Mouse (Mus musculus) large intestine, adult 2 months (tissue): ENCODE results near the gene Fermt1. TPM values are rescaled to one million over a fixed set of nuclear protein-coding genes. Genes with fewer than 3 reads are reported as not detected.

Experiments
- DNase-seq: peaks from one replicate; pipeline ENCODE4 v3.0.0-alpha.2; 2012; ENCODE audit warnings: low read depth, low spot score
- WGBS: fragments of 180-500 bp; shearing (Covaris S2); methylation state at CpG from one replicate; pipeline ENCODE4 v1.1.7; 2018; 5-methylcytosine and 5-hydroxymethylcytosine counted together
- polyA plus RNA-seq: library from polyadenylated mRNA; depleted of rRNA; stranded (reverse); fragments of >200 nt; gene quantifications from 2 replicates; pipeline ENCODE4 v1.2.3, GENCODE M21; 2012; rRNA removed

Fermt1 gene
- polyA plus RNA-seq: 15.7 and 25.2 TPM in 2 replicates

- DNase-seq: no peak
Observed at GRCm38 (mm10) chr2:132945326-132946207, at the start of gene Fermt1. TSS of gene Fermt1 (minus strand) at chr2:132945906.

GRCm38 (mm10) chr2:132992659-132993531, 47.2 kb upstream of the Fermt1 start:
- WGBS: 15% methylated on average over 9 of the region's 9 CpGs
- DNase-seq: no peak

More at GRCm38 (mm10) chr2:132945326-132946207, at the start of gene Fermt1:
- WGBS: 1% methylated on average over 37 of the region's 37 CpGs

GRCm38 (mm10) chr2:132989778-132990564, 44.3 kb upstream of the Fermt1 start:
- DNase-seq: no peak
- 14% methylated on average over 11 of the region's 11 CpGs for WGBS

- no peak for DNase-seq
- 60% methylated on average over 2 of the region's 2 CpGs for WGBS
Observed at GRCm38 (mm10) chr2:132973346-132973745, 27.6 kb upstream of the Fermt1 start.

GRCm38 (mm10) chr2:132970772-132971173, 25.1 kb upstream of the Fermt1 start:
- DNase-seq: no peak

GRCm38 (mm10) chr2:132957786-132958185, 12.1 kb upstream of the Fermt1 start:
- WGBS: 69% methylated on average over 1 of the region's 1 CpGs
- no peak for DNase-seq

More at GRCm38 (mm10) chr2:132970772-132971173, 25.1 kb upstream of the Fermt1 start:
- 17% methylated on average over 4 of the region's 4 CpGs for WGBS

- no peak for DNase-seq
- 1% methylated on average over 8 of the region's 8 CpGs for WGBS
Observed at GRCm38 (mm10) chr2:132952197-132952596, 6.5 kb upstream of the Fermt1 start.

- WGBS: 32% methylated on average over 7 of the region's 7 CpGs
- no peak for DNase-seq
Observed at GRCm38 (mm10) chr2:132948174-132948573, 2.5 kb upstream of the Fermt1 start.

GRCm38 (mm10) chr2:132946976-132947375, 1.3 kb upstream of the Fermt1 start:
- 22% methylated on average over 6 of the region's 6 CpGs for WGBS
- no peak for DNase-seq

GRCm38 (mm10) chr2:132944711-132945325, 888 bp downstream of the Fermt1 start:
- 5% methylated on average over 24 of the region's 24 CpGs for WGBS
- no peak for DNase-seq

- DNase-seq: no peak
- 14% methylated on average over 13 of the region's 13 CpGs for WGBS
Observed at GRCm38 (mm10) chr2:132943997-132944396, 1.7 kb downstream of the Fermt1 start.

- 19% methylated on average over 9 of the region's 9 CpGs for WGBS
- DNase-seq: no peak
Observed at GRCm38 (mm10) chr2:132943596-132943995, 2.1 kb downstream of the Fermt1 start.

- 38% methylated on average over 14 of the region's 14 CpGs for WGBS
Observed at GRCm38 (mm10) chr2:132939056-132939455, 6.7 kb downstream of the Fermt1 start.

GRCm38 (mm10) chr2:132936176-132936575, 9.5 kb downstream of the Fermt1 start:
- WGBS: 70% methylated on average over 4 of the region's 4 CpGs
- no peak for DNase-seq

More at GRCm38 (mm10) chr2:132939056-132939455, 6.7 kb downstream of the Fermt1 start:
- peak; percentile 95 for DNase-seq

- DNase-seq: no peak
- WGBS: 93% methylated on average over 4 of the region's 4 CpGs
Observed at GRCm38 (mm10) chr2:132934711-132935110, 11.0 kb downstream of the Fermt1 start.

GRCm38 (mm10) chr2:132934142-132934541, 11.6 kb downstream of the Fermt1 start:
- DNase-seq: no peak
- WGBS: 62% methylated on average over 2 of the region's 2 CpGs

- DNase-seq: no peak
- 37% methylated on average over 2 of the region's 2 CpGs for WGBS
Observed at GRCm38 (mm10) chr2:132928999-132929398, 16.7 kb downstream of the Fermt1 start.

GRCm38 (mm10) chr2:132927871-132928270, 17.8 kb downstream of the Fermt1 start:
- WGBS: 27% methylated on average over 2 of the region's 2 CpGs
- no peak for DNase-seq

GRCm38 (mm10) chr2:132927298-132927697, 18.4 kb downstream of the Fermt1 start:
- 67% methylated on average over 2 of the region's 2 CpGs for WGBS

More at GRCm38 (mm10) chr2:132927298-132927697, 18.4 kb downstream of the Fermt1 start:
- no peak for DNase-seq
